Mouse (Mus musculus) liver, embryonic 14.5 days (tissue): Measurements from ENCODE around the gene Pkd1. TPM values are rescaled to one million over a fixed set of nuclear protein-coding genes. Genes with fewer than 3 reads are reported as not detected.
A peak's percentile ranks its signal among the peaks of the same experiment; 100 is the strongest.

Experiments
- ATAC-seq: fragments of 200-750 bp; cut with Nextera tagmentation; 2 replicates; pipeline ENCODE4 v1.8.0; 2017; ENCODE audit warnings: moderate number of reproducible peaks, mild to moderate bottlenecking, moderate library complexity; ENCODE audit not compliant: insufficient read depth
- DNase-seq, 3 experiments: peaks; one replicate each; pipeline ENCODE4 v3.0.0-alpha.2; 2012 to 2013; ENCODE audit warnings: low read depth in 3 of 3, low spot score in 3 of 3
- H3K27ac ChIP-seq: fragments of 300-500 bp; sonication (generic); 2 replicates; pipeline ENCODE4 v1.5.1; 2014; ENCODE audit warnings: moderate library complexity, mild to moderate bottlenecking, control low read depth, inconsistent platforms
- H3K27me3 ChIP-seq: fragments of 300-500 bp; sonication (generic); 2 replicates; pipeline ENCODE4 v1.6.1; 2014; ENCODE audit warnings: mild to moderate bottlenecking, low read length, moderate library complexity; ENCODE audit not compliant: control insufficient read depth, insufficient read depth
- H3K36me3 ChIP-seq: fragments of 300-500 bp; sonication (generic); replicated peaks from 2 replicates; pipeline ENCODE4 v1.6.1; 2014; ENCODE audit warnings: low read depth; ENCODE audit not compliant: control insufficient read depth, insufficient read depth
- H3K4me1 ChIP-seq, 2 experiments: fragments of 200-500 bp in 1 of 2; fragments of 300-500 bp in 1 of 2; sonication (generic) in 1 of 2; replicated peaks; 2 replicates each; pipeline ENCODE4 v1.6.1; 2012 to 2014; ENCODE audit warnings: antibody characterized with exemption in 1 of 2, inconsistent platforms in 1 of 2, low read length in 1 of 2; ENCODE audit not compliant: control insufficient read depth in 2 of 2, insufficient read depth in 2 of 2
- H3K4me2 ChIP-seq: fragments of 300-500 bp; sonication (generic); 2 replicates; pipeline ENCODE4 v1.6.1; 2014; ENCODE audit warnings: low read depth, mild to moderate bottlenecking, control low read depth, moderate library complexity
- H3K4me3 ChIP-seq, 2 experiments: fragments of 200-500 bp in 1 of 2; fragments of 300-500 bp in 1 of 2; sonication (generic) in 1 of 2; 2 replicates each; pipeline ENCODE4 v1.5.1; 2012 to 2014; ENCODE audit warnings: low read depth in 2 of 2, low read length in 2 of 2, mild to moderate bottlenecking in 2 of 2, control low read depth in 1 of 2, inconsistent platforms in 1 of 2, moderate library complexity in 1 of 2; ENCODE audit not compliant: insufficient read depth in 1 of 2
- H3K9ac ChIP-seq: fragments of 300-500 bp; sonication (generic); replicated peaks from 2 replicates; pipeline ENCODE4 v1.6.1; 2014; ENCODE audit warnings: mild to moderate bottlenecking, control low read depth, moderate library complexity
- H3K9me3 ChIP-seq: fragments of 300-500 bp; sonication (generic); 2 replicates; pipeline ENCODE4 v1.6.1; 2016; ENCODE audit warnings: low read length, mixed read lengths; ENCODE audit not compliant: control insufficient read depth
- CTCF ChIP-seq: IDR thresholded peaks from 2 replicates; pipeline ENCODE4 v1.5.1; 2016; ENCODE audit warnings: antibody characterized with exemption, low read depth, control low read depth
- EP300 ChIP-seq: IDR thresholded peaks from 2 replicates; pipeline ENCODE4 v1.6.1; 2016; ENCODE audit warnings: antibody characterized with exemption, low read depth
- WGBS: fragments of 180-500 bp; shearing (Covaris S2); extraction: QIAGEN DNeasy Blood & Tissue Kit; methylation state at CpG from one replicate; pipeline ENCODE4 v1.1.7; 2014; ENCODE audit not compliant: insufficient replicate concordance; 5-methylcytosine and 5-hydroxymethylcytosine counted together
- polyA plus RNA-seq, 2 experiments: library from polyadenylated mRNA; depleted of rRNA in 1 of 2; stranded (reverse) in 1 of 2; unstranded in 1 of 2; fragments of >200 nt; fragmentation: Nextera tagmentation in 1 of 2; extraction: Ambion mirVana in 1 of 2; gene quantifications; 2 replicates each; pipeline versions ENCODE4 v1.2.1 to v1.2.3; 2012 to 2014

Pkd1 gene
- polyA plus RNA-seq (2012; rRNA removed) = 3.4 and 4.0 TPM in 2 replicates
- 1.8 and 2.9 TPM in 2 replicates for polyA plus RNA-seq (2014; fragmentation: Nextera tagmentation; extraction: Ambion mirVana)

GRCm38 (mm10) chr17:24549618-24550415 lies at the start of gene Pkd1:
Gene Pkd1, plus strand, starts transcription at chr17:24549834.
- Histone ChIP-seq H3K27ac (peak within 1 kb of the TSS; percentile 84), H3K36me3 (no peaks in the 10 kb centered on the region), H3K9ac (peak within 1 kb of the TSS; percentile 73), H3K9me3 (no peaks in the 10 kb centered on the region), H3K4me1 (peaks cover 12 to 17% of the 10 kb centered on the region in 2 experiments), H3K4me3 (peak within 1 kb of the TSS; percentile 67 to 80), H3K27me3 (no peaks in the 10 kb centered on the region), H3K4me2 (peak within 1 kb of the TSS; percentile 91)
- WGBS = under 1% methylated on average over 71 of the region's 72 CpGs
- DNase-seq (peak; percentile 97 to 100 (median 98)), ATAC-seq (peak; percentile 89)
- TF ChIP-seq CTCF (no peak), EP300 (no peak)

GRCm38 (mm10) chr17:24502208-24502607 lies 47.4 kb upstream of the Pkd1 start:
- no peak for DNase-seq
- no peaks in the 10 kb centered on the region for H3K36me3 ChIP-seq
- H3K27ac ChIP-seq = no peak overlapping the region
- H3K4me3 ChIP-seq = no peak overlapping the region
- ATAC-seq = no peak
- WGBS = 36% methylated on average over 11 of the region's 11 CpGs
- TF ChIP-seq CTCF (peak; percentile 67), EP300 (no peak)
- H3K4me1 ChIP-seq = no peaks in the 10 kb centered on the region
- no peak overlapping the region for H3K4me2 ChIP-seq
- H3K27me3 ChIP-seq = no peaks in the 10 kb centered on the region
- H3K9ac ChIP-seq = no peak overlapping the region
- H3K9me3 ChIP-seq = no peaks in the 10 kb centered on the region

- ATAC-seq (no peak), DNase-seq (no peak)
- Histone ChIP-seq H3K9me3 (no peaks in the 10 kb centered on the region), H3K9ac (no peak overlapping the region), H3K36me3 (peaks cover under 1% of the 10 kb centered on the region; the same call in 1 of the 2 replicates), H3K27ac (no peak overlapping the region), H3K4me1 (no peaks in the 10 kb centered on the region), H3K27me3 (no peaks in the 10 kb centered on the region), H3K4me3 (no peak overlapping the region), H3K4me2 (no peak overlapping the region)
- TF ChIP-seq EP300 (no peak), CTCF (no peak)
- 81% methylated on average over 10 of the region's 10 CpGs for WGBS
Measured at GRCm38 (mm10) chr17:24504085-24504484, 45.5 kb upstream of the Pkd1 start.

GRCm38 (mm10) chr17:24505286-24505955 lies 44.2 kb upstream of the Pkd1 start:
- H3K4me1 ChIP-seq = no peaks in the 10 kb centered on the region
- no peak overlapping the region for H3K27ac ChIP-seq
- WGBS = 82% methylated on average over 30 of the region's 30 CpGs
- H3K4me2 ChIP-seq = no peak overlapping the region
- H3K4me3 ChIP-seq = no peak overlapping the region
- ATAC-seq = no peak
- no peak for DNase-seq
- H3K9me3 ChIP-seq = no peaks in the 10 kb centered on the region
- peaks cover 14% of the 10 kb centered on the region for H3K36me3 ChIP-seq
- no peak overlapping the region for H3K9ac ChIP-seq
- H3K27me3 ChIP-seq = no peaks in the 10 kb centered on the region
- no peak for TF ChIP-seq CTCF
- TF ChIP-seq EP300 = no peak
